Comparison of ENCODE assay signal across 8 mouse cellular contexts in the genomic region with DNA sequence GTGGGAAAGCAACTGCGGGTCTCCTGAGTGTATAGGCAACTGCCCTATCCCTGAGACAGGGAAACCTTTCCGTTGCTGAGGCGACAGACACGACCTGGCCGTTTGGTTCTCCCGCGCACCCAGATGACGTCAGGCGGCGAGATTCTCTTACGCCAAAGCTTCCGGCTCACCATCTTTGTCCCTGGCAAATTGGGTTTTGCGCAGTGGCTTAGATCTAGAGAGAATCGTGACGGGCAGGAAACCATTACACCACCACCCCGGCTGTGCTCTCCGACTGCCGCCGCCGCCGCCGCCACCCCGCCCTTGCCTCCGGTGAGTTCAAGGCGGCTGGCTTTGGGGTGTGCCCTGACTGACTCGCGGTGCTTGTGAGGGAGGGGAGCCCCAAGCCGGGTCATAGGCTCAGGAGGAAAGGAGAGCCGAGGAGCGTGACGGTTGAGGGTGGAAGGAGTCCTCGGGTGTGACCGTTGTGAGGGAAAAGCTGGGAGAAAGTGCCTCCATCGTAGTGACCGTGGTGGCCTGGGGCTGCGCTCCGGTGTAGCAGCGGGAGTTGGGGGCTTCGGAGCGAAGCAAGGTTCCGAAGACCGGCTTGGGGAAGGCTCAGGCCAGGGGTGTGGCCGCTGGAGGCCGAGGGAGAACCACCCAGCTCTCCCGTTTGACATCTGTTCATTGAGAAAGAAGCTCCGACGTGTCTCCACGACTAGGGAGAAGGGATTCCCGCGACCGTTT. TPM values are rescaled to one million over a fixed set of nuclear protein-coding genes. Genes with fewer than 3 reads are reported as not detected.
A peak's percentile ranks its signal among the peaks of the same experiment; 100 is the strongest.
DNase-seq lines count a peak whose midpoint lies in the region; ATAC-seq lines count a peak whose summit lies in the region.

Gene Pex12 (minus strand): TSS at position 61 of the 726 bp plus-strand sequence.

- ATAC-seq in hindbrain, embryonic 15.5 days (ENCODE audit: low FRiP score, low read depth) = peak; percentile 82

- no peaks in the 10 kb centered on the region for H3K27me3 ChIP-seq in hindbrain, embryonic 15.5 days

- H3K4me3 ChIP-seq in hindbrain, embryonic 15.5 days = peak within 1 kb of the TSS; percentile 99

- peaks cover 56% of the 10 kb centered on the region for H3K4me1 ChIP-seq in hindbrain, embryonic 15.5 days (replicated peaks)

- H3K4me2 ChIP-seq in hindbrain, embryonic 15.5 days = peak within 1 kb of the TSS; percentile 58

- peak within 1 kb of the TSS; percentile 100 for H3K9ac ChIP-seq in hindbrain, embryonic 15.5 days

- peak; percentile 96 for DNase-seq in T-cell, adult 2 months (ENCODE audit: low spot score)
- DNase-seq in cerebellum, postnatal 36 days = peak; percentile 95 to 98
- DNase-seq in frontal cortex, postnatal 36 days (ENCODE audit: low spot score in 2 of 2) = peak; percentile 94 to 97
- peak; percentile 85 for DNase-seq in left cerebral cortex, adult 11 months (ENCODE audit: low spot score)
- peak; percentile 95 to 97 for DNase-seq in lung, postnatal 4 days
- DNase-seq in retina, postnatal 7 days (ENCODE audit: low read depth, low spot score) = peak; percentile 98
- peak; percentile 84 for DNase-seq in urinary bladder, adult 2 months (ENCODE audit: low spot score)

- no peaks in the 10 kb centered on the region for H3K36me3 ChIP-seq in hindbrain, embryonic 15.5 days

- H3K27ac ChIP-seq in hindbrain, embryonic 15.5 days (replicated peaks) = peak within 1 kb of the TSS; percentile 98

- H3K9me3 ChIP-seq in hindbrain, embryonic 15.5 days = no peaks in the 10 kb centered on the region

- under 1% methylated on average over 51 of the region's 51 CpGs for WGBS in hindbrain, embryonic 15.5 days

RNA-seq across cellular contexts. Expression of gene Pex12, which starts in this region (rescaled TPM):
- 15.6 and 15.9 TPM in 2 replicates for polyA plus RNA-seq in hindbrain, embryonic 15.5 days (2015; fragmentation: Nextera tagmentation; extraction: Ambion mirVana)
- 10.6 and 11.0 TPM in 2 replicates for polyA plus RNA-seq in urinary bladder, adult 2 months (2012; rRNA removed)

Comparison
In these comparisons a context has a peak if more than half of its experiments do, and no peak if none do; other contexts are left out.
1. Peak in every context shown above with its lines: DNase-seq, ATAC-seq, H3K4me3 ChIP-seq and H3K27ac ChIP-seq.